Mouse (Mus musculus) gastrocnemius, adult 8-10 months (tissue): Measurements from ENCODE around the gene Plaur. TPM values are rescaled to one million over a fixed set of nuclear protein-coding genes. Genes with fewer than 3 reads are reported as not detected.
A peak's percentile ranks its signal among the peaks of the same experiment; 100 is the strongest.

ENCODE experiments used
- DNase-seq, 2 experiments: peaks; one replicate each; pipeline ENCODE4 v3.0.0; 2022; ENCODE audit warnings: low spot score in 2 of 2
- total RNA-seq, 4 experiments: library from RNA; stranded (reverse); gene quantifications; 2 replicates each; pipeline ENCODE4 v1.2.4; 2022

The Plaur gene
- under 1 TPM; 0.41 to 0.92 (median 0.63) TPM for total RNA-seq

DNA sequence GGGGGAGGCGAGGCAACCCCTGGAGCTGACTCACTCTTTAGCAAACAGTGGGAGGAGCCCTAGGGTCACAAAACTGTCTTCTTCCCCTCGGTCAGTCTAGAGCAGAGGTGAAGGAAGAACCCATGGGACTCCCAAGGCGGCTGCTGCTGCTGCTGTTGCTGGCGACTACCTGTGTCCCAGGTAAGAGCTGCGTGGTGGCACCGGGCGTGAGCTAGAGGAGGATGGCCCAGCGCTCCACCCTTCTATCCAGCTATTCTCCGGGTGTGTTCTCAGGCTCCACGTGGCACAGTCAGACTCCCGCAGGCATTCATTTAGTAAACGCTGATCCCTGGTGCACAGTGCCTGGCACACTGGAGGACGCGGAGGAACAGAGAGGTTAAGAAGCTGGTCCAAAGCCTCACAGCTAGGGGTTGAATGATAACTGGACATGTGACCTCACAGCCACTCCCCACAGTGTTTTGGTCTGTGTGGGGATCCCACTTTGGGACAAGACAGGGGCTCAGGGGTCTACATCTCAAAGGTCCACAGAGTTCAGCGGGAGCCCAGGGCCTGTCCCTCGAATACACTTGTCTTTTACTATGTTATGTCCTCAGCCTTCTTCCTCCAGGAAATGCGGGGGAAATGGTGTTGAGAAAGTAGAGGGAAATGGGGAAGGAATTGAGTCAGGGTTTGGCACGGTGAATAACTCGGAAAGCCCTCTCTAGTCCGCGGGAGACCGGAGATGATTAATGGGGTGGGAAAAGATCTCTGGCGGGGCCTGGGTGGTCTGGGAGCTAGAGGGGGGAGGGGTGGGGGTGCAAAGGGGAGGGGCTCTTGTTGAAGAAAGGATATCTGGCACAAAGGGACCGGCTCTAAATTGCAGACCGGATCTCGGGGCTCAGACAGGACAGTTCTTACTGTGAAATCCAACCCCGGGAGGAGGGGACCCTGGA lies at the start of gene Plaur:
Plaur (plus strand) TSS at position 97 of the 932 bp plus-strand sequence.
- no peak for DNase-seq

DNA sequence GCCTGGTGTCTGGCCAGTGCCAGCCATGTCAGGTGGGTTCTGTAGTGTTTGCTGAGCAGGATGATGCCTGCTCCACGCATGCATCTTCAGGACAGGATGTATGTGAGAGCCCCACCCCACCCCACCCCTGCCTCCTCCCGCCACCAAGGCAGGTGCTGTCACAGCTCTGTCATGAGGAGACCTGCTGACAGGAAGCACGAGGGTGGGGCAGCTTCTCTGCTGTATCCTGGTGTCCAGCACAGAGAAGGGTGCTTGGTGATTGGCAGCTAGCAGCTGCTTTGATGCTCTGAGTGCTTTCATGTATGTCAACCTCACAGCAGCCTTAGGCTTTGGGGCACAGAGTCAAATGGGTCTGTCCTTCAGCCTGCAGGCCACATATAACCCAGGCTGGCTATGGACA lies 48.7 kb upstream of the Plaur start:
- DNase-seq, result no peak

DNA sequence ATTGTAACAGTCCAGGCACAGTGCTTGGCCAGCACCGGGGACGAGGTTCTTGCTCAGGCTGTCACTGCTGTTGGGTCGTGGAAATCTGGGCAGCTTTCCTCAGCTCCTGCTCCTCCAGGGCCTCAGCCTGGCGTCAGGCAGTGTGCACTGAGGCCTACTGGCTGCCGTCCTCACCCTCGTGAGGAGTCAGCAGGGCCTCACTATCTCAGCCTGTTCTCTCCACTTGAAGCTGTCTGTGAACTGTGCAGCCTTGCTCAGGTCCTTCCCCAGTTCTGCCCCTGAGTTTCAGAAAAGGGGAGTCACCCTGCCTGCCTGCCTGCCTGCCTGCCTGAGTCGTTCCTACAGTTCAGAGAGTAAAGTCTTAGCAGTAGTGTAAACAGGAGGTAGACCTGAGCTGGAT lies 47.0 kb upstream of the Plaur start:
- DNase-seq, result no peak

DNA sequence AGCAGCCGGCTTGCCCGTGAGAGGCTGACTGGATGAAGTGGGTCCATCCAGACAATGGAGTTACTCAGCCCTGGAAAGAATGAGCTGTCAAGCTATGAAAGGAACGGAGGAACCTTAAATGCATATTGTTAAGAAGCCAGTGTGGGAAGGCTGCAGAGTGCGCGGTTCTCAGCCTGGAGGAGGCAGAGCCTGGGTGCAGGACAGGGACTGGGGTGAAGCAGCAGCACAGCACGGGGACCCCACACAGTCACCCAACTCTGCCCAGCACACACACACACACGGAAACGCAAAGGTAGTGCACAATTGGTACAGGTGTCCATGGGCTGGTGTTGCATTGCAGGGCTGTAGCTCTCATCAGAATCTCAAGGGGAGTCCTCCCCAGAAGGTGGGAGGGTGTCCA lies 42.7 kb upstream of the Plaur start:
- no peak for DNase-seq

DNA sequence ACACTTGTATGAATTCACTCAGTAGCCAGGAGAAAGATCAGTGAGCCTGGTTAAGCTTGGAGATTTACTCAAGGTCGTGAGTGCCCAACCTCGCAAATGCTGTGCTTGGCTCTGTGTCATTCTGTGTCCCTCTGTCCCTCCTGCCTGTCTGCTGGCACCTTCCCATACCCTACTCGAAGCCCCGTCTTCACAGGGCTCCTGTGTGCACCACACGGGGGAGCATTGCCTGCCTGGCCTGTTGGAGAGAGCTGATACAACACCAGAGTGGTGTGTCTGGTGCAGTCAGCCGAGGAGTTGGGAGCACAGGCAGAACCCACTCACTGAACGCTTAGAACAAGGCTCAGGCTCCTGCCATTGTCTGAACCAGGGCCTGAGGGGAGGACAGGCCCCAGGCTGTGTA lies 40.6 kb upstream of the Plaur start:
- no peak for DNase-seq

DNA sequence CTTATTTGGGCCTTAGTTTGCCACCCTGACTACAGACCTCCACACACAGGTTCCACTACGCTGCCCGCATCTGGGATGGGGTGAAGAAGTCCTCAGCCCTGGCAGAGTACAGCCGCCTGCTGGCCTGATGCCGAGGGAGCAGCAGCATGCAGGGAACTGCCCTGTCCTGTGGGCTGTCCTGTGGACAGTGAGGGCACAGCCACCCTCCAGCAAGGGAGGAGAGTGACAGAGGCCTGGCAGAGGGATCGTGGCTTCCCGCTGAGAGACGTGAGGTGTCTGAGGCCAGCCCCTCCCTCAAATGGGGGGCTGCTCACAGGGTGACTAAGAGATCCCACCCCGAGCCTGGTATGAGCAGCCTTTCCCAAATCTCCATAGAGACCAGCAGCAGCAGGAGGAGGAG lies 40.0 kb upstream of the Plaur start:
- no peak for DNase-seq

DNA sequence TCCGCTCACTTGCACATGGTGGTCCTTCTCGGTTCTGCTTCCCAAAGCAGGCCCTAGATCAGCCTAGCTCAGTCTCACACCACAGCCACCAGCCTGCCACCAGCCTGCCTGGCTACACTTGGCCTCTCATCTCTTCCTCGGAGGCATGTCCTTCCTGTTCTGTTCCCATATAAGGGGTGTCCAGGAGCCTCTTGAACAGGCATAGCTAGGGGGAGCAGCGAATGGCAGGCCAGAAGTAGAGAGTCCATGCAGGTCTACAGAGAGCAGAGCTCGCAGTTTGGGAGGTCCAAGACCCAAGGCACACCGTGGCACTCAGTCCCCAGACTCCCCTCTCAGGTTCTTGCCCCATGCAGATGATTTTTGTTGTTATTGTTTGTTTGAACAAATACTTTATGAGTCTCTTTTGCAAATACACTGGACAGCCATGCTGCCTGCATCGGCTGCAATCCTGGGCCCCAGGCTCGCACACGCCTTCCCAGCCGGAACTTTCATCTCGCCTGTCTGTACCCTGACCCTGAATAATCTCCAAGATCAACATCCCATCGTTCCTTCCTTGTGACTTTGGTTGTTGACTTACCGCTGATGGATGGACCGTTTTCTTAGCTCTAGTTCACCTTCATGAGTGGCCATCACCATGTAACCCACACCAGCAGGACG lies 39.0 kb upstream of the Plaur start:
- no peak for DNase-seq

DNA sequence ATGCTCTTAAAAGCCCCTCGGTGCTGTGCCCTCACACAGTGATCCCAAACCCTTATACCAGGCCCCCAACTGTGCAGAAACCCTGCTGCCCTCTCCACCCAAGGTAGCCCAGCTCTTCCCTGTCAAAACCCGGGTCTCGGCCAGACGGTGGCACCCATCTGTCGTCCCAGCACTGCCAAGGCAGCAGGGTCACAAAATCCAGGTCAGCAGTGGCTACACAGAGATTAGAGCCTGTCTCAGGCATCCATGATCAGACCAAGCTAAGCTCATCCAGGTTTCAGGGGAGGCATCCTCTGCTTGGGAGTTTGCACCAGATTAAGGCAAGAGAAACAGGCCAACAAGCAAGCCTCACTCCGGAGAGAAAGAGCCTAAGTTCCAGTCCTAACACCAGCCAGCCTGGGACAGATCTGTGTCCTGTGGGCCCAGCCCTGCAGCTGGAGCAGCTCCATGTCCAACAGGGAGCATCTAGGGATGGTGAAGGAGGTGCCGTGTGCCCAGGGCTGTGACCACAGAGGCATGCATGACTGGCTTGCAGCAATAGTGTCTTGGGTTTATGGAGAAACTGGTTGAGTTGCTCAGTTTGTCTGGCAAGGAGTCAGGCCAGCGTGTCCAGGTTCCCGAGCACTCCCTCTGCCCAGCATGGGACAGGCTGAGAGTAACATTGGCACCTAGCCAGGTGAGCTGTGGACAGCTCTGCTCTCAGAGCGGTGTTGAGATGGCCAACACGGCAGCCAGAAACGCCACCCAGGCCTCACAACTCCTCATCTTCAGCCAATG lies 38.1 kb upstream of the Plaur start:
- no peak for DNase-seq

DNA sequence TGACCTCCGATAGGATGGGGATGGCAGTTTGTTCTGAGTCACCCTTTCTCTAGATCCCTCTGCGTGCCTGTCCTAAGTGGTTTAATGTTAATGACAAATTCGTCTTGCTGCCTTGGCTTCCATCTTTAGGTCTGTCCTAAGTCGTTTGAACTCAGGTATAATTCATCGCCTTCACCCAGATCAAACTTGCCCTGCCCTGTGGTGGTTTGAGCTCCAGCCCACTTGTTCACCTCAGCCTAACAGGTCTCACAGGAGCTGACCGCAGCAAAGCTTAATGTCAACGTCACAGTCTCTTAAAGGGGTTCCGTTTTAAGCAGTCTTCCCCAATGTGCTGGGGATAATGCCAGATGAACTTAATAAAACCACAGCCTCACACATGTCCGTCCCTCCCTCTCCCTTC lies 36.4 kb upstream of the Plaur start:
- DNase-seq, result no peak

DNA sequence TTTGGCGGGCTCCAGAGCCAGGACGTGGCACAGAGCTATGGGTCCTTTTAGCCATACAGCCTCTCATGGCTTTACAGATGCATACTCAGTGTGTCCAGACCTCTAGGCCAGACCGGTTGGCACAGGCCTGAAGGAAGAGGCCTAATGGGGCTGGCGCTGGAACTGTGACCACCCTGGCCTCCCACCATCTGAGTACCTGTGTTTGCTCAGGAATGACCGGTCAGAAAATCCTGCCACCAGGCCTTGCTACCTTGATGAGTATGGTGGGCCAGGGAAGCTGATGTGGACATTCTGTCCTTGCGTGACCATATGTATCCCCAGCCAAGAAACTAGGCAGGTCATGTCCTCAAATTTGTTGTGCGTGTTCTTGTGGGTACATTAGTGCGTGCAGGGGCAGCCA lies 35.1 kb upstream of the Plaur start:
- no peak for DNase-seq

DNA sequence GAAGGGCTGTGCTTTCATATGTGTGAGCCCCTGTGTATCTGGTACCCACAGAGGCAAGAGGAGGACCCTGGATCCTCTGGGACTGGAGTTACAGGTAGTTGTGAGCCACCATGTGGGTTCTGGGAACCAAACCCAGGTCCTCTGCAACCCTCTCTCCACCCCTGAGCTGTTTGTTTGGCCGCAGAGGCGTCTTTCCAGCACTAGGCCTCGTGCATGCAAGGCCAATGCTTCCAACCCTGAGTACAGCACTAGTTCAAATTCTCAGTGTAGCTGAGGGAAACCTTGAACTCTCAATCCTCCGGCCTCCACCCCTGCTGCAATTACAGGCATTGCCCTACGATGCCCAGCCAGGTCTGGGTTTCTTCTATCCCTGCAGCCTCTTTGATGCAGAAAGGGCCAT lies 33.6 kb upstream of the Plaur start:
- DNase-seq, result no peak

DNA sequence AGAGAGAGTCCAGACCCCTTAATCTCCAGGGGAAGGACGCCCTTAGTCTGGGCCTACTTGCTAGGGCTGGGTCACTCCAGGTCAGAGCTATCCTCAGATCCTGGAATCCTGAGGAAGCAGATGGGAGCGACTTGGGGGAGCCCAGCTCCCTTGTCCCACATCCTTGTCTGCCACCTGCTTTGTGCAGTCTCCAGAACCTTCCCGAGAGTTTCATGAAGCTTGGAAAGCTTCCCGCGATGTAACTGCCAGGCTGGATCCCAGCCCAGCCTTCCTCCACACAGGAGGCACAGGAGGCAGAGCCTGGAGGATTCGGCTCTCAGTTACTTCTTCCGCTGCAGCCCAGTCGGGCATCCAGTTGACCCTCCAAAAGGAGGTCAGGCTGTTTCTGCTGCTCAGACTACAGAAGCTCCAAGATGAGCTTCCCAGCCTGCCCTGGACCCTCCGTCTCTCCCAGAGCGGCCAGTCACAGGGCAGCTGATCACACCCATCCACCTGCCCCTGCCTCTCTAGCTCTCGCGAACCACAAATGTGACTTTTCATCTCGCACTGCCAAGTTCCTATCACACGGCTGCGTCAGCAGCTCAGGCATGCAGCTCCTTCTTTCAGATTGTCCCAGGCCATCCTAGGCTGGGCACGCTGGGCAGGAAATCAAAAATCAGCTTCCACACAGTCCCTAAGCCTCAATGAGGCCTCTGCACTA lies 32.7 kb upstream of the Plaur start:
- peak; percentile 20 to 32 for DNase-seq

DNA sequence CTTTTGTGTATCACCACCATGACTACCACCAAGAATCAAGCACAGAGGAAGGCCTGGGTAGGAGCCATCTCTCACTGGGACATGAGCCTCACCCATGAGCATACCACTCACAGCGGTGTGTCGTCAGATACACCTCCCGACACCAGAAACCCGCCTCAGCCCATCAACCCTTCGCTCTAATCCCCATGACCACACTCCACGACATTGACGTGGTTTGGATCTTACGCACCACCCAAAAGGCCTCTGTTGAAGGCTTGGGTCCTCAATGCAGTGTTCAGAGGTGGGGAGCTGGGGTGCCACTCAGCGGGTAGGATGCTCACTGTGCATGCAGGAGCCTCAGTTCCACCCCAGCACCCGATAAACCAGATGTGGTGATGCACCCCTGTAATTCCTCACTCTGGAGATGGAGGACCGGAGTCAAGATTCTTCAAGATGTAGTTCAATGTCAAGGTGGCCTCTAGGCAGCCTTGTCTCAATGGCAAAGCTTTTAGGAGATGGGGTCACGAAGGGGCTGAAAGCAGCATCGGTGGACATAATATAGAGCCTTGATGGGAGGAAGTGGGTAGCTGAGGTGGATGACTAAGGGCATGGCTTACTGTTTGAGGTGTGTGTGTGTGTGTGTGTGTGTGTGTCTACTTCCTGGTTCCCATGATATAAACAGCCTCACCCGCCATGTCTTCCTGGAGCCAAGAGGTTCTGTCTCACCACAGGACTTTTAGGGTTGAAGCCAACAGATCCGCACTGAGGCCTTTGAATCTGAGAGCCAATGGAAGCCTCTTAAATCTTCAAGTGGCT lies 31.5 kb upstream of the Plaur start:
- DNase-seq, result no peak

DNA sequence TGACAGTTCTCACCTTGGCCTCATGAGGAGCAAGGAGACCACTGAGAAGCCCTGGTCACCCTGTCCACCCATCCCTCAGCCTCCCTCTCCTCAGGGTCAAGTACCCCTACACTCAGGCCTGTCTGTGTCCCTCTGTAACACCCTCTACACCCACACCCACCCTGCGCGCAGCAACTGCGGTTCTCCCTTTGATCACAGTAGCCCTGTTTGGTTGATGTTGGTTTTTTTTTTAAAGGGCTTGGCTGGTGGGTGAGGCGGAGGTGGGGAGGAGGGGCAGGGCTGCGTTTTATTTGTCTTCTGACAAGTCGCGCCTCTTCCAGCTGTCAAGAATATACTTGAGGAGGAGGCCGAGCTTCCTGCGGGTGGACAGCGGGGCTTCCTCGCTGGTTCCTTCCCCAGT lies 30.6 kb upstream of the Plaur start:
- DNase-seq, result no peak

DNA sequence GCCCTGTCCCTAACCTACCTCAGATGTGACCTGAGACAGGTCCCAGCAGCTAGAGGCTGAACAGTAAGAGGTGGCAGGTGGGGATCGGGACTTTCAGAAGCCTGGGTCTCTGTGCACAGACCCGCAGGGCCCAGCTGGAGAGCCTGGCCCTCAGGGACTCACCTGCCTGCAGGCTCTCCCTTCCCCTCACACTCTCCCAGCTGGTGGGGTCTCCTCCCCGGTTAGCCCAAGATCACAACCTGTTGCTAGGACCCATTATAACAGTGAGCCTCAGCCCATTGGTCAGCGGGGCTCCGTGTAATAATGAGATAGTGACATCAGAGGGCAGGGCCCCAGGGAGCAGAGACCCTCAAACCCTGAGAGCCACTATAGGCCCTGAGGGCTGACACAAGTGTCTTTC lies 27.0 kb upstream of the Plaur start:
- no peak for DNase-seq

DNA sequence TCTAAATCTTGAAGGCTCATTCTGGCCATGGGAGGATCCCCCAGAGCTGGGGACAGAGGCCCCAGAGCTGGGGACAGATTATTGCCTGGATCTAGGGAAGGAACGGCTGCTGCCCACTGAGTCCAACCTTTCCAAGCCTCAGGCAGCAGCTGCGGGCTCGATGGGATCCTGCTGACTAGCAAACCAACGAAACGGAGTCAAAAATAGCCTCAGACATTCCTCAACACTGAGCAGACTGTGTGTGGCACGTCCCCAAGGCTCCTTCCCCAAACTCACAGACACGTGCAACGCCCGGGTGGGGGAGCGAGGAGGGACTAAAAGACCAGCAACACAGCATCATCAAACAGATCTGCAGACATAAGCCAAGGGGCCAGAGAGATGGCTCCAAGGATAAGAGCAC lies 24.3 kb upstream of the Plaur start:
- DNase-seq, result peak; percentile 21 to 24

DNA sequence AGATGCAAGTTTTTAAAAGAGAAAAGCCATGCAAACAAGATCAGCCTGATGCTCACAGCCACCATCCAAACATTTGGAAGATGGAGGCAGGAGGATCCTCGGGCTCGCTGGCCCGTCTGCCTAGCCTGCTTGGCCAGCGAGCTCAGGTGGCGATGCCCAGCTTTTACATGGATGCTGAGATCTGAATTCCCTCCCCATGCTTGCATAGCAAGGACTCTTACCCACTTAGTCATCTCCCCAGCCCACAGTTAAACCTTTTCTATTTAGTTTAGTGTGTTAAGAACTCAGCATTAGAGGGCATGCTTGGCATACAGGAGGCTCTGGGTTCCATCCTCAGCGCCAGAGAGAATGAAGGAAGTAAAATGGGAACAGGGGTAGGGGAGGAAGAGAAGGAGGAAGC lies 23.1 kb upstream of the Plaur start:
- no peak for DNase-seq

DNA sequence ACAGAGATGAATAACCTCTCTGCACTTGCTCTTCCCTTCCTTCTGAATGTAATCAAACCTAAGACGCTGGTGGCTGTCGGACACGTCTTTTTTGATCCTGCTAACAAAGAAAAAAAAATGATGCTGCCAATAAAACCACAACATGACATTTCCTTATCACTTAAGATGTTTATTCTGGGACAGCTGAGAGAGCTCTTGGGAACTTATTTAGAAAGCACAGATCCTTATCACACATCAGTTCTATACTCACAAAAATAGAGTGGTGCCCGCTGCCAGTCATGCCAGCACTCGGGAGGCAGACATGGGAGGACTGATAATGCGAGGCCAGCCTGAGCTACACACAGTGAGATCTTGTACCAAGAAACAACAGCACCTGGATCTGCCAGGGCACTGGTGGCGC lies 22.4 kb upstream of the Plaur start:
- DNase-seq, result no peak

DNA sequence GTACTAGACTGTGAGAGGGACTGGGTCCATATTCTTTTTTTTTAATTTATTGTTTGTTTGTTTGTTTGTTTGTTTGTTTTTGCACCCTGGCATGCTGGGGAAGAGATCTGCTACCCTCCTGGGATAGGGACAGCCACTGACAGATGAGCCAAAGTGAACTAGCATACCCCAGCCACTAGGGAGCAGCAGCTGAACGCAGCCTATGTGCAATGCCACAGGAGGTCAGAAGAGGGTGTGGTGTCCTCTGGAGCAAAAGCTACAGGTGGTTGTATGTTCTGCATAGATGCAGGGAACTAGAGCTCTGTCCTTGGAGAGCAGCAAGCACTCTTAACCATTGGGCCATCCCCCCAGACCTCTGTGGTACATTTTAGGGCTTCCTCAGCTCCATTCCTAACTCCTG lies 20.5 kb upstream of the Plaur start:
- peak in 1 of 2 experiments; percentile 30 for DNase-seq

DNA sequence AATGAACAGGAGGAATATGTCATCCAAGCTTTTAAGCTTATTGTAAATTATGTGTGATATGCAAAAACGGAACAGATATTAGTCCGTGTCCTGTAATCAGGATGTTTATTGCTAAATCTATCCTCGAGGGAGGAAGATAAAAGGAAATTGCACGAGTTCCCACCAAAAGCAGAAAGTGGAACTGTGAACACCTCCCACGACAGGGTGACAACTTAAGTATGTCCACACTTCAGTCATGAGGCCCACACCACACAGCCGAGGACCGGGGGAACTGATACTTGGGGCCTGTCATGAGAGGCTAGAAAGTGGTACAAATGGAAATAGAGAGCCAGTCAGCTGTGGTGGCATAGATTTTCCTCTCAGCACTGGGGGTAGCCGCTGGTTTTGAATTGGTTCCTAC lies 20.0 kb upstream of the Plaur start:
- no peak for DNase-seq
